Mouse (Mus musculus) mouse embryonic stem cell (cell line): Measurements from ENCODE around the gene Ltbp1.
"Not testable (repeated sequence)": the region's sequence is repeated elsewhere in the genome, so short reads cannot be mapped to it uniquely, and the experiment has no call there.

Experiments used
- in situ Hi-C, 2 experiments: fragments of 300-500 bp; cut with MboI; formaldehyde crosslinking; loops; 1 replicate in 1 of 2; 3 replicates in 1 of 2; pipeline ENCODE4 v1.14.3; 2019 to 2020; ENCODE audit warnings: low sequenced_read_pairs in 2 of 2, low pct_unique_long_range_greater_than_20kb in 1 of 2, mixed read lengths in 1 of 2; ENCODE audit not compliant: unreplicated experiment in 1 of 2

The Ltbp1 gene

DNA sequence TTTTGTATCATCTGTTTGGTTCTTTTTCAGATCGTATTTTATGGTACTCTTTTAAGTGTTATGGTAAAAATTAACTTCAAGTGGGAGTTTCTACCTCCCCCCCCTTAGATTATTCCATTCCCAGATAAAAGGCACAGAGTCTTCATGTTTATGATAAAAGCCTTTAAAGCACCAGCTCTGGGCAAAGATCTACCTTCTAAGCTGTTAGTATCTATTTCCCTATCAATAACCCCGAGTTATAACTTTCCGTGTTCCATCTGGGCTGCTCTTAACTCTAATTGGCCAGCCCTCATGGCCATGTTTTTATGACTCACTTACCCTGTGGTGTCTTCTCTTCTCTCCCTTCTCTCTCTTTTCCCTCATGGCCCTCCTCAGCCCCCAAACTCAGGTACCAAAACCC, 88.2 kb downstream of the Ltbp1 start:
- in situ Hi-C loops = no loop called here

DNA sequence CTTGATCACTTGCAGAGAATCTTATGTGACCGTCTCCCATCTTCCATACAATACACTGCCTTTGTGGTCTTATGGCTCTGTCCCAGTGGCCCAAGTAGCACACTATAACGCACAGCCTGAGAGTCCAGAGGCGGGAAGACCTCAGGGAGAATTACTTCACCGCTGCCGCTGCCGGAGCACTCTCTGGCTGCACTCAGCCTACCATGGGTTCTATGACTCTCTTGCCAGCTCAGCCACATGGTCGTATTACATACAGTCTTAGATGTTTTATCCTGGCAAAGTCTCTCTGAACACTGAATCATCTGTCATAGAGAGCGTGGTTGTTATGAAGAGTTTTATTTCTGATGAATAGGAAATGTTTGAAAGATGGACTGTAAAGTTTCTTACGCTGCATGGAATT, 89.2 kb downstream of the Ltbp1 start:
- in situ Hi-C loops = no loop called here

DNA sequence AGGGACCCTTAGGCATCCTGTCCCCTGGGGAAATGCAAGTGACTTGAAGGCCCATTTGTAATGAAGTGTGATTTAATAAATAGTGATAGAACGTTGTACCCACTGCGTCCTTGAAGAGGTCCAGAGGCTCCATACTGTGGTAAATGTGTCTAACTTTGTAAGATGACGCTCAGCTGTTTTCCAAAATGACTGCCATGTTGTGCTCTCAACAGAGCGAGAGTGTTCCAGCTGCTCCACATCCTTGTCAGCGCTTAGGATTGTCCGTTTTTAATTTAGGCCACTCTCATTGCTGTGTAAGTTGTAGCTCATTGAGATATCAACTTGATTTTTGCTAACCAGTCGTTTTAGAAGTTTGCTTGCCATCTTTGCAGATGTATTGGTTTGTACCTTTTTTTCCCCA, 91.4 kb downstream of the Ltbp1 start:
- in situ Hi-C loops = no loop called here

DNA sequence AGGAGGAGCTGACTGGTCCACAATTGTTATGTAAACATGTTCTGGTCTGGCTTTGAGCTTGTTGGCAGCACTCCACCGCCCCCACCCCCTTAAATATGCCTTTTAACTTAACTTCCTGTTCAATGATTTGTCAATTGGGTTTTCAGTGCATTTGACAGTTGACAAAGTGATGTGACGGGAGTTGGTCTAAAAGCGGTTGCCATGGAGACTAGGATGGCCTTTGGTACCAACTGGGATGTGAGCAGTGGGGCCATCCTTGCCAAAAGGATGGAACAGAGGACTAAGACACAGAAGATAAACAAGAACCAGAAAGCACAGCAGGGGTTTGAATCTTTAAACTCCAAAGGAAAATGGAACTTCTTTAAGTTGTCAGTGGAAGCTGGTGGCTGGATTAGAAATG, 92.0 kb downstream of the Ltbp1 start:
- in situ Hi-C loops = no loop called here

DNA sequence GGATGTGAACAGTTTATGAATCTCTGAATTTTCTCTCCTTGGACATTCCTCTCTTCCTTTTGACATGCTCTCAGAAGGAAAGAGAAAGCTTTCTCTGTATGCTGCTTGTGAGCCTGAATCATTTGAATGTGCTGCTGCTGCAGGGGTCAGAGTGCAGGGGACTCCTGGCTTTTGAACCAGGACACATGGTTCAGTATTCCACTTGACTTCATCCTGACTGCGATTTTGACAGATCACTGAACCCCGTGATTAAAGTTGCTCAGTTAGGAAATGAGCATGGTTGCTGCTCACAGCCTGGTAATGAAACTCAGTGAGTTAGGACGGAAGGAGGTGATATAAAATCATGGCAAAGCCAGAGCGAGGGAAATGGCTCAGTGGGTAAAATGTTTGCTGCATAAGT, 95.8 kb downstream of the Ltbp1 start:
- in situ Hi-C loops = no loop called here

DNA sequence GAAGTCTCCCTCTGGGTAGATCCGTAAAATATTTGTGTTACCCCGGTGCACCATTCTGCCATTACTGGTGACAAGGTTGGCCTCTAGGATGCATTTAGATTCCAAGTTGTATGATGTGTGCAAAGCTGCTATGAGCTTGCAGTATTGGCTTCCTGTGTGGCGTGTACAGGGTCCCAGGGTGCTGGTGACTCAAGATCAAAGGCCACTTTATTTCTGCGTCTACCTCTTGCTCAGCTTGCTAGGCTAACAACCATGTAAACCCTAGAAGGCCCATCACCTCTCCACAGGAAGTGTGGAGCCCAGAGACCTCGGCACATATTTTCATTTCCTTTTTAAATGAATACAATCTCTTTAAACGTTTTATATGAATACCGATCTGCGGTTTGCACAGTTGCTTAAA, 96.6 kb downstream of the Ltbp1 start:
- in situ Hi-C loops = no loop called here

DNA sequence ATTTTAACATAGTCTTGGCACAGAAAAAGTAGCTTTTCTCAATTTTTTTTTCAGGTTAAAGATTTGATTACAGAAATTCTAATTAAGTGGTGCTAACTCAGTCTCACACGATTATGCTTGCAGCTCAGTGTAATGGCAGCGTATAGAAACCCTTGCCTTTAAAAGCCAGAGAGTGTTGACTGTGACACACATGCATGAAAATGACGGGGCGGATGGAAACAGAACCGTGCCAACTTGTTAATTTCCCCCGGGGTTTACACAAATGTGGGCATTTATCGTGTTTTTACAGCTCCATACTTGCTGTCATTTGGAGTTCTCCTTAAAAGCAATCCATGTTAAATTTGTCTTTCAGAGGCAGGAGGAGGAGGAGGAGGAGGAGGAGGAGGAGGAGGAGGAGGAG, 102.0 kb downstream of the Ltbp1 start:
- in situ Hi-C loops = no loop called here

DNA sequence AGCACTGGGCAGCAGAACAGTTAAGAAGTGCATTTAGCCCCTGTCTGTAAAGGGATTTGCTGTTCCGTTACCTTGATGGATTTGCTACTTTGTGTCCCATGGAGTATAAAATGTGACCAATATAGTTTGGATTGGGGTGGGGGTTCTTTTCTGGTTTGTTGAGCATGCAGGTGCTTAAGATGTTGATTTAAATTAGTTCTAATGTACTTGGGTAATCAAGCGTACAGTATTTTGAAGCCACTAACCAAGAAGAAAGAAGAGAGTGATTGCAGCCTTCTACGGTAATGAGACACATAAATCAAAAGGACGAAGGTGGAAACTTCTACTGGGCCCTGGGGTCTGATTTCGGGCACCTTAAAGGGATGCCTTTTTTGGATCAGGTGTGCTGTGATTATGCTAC, 102.5 kb downstream of the Ltbp1 start:
- in situ Hi-C loops = no loop called here

DNA sequence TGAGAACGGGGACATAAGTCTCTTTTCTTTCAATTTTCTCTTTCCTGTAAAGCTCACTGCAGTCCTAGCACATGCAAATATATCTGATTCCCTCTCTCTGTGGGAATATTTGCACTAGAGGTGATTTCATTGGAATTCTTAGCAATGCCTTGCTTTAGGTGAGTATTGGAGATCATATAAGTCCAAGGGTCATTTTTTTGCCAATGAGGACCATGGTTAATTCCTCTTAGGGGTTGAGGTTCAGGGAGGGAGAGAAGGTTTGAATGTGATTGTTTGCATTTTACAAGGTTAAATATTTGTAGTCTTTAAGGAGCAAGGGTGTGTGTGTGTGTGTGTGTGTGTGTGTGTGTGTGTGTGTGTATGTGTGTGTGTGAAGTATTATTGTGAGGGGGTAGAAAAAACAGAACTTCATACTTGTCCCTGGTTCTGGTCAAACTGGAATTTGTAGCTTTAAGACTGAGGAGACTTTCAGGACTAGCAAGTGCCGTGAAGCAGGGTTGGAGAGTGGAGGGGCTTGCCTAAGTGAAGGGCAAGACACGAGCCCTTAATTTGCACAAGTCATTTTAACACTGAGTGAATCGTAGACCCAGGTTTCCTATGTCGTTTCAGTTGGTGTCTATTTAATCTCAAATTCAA, 103.8 kb downstream of the Ltbp1 start:
- in situ Hi-C loops = no loop called here

DNA sequence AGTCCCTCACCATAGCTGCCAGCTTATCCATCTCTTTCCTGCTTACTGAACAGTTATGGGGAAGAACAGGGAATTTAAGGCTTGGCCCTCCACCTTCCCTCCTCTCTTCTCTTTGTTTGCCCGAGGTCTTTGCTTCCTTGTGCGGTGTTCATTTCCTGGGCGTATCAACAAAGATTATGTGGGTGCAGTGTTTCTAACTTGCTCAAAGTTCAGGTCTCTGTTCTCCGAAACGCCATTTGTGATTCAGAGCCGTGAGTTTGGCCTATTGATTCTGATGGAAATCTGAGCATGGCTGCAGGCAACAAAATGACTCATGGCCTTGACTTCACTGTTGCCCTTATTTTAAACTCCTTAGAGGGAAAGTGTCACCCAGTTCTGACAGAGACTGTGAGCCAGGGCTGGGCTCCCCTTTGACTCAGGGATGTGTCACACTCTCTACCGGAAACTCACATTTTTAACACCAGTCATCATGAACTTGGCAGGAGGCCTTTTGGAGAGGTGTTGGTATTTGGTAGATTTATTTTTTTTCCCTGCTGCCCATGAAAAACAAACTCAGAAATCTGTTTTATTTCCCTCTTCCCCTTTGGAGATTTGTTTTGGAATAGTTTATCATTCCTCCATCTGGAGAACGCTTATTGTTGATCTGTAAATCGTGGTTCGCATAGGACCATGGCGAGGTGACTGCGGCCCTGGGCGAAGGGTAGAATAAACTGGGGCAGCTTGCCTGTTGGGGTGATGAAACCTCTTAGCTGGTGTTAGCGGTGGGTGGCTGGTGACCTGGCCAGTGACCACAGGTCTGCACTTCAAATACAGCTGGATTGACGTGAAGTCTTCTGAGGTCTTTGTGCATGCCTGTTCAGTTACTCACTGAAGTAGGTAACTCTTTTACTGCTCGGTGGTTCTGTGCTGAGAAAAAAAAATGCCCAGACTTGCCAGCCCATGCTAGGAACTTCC, 105.2 kb downstream of the Ltbp1 start:
- in situ Hi-C loops = no loop called here

DNA sequence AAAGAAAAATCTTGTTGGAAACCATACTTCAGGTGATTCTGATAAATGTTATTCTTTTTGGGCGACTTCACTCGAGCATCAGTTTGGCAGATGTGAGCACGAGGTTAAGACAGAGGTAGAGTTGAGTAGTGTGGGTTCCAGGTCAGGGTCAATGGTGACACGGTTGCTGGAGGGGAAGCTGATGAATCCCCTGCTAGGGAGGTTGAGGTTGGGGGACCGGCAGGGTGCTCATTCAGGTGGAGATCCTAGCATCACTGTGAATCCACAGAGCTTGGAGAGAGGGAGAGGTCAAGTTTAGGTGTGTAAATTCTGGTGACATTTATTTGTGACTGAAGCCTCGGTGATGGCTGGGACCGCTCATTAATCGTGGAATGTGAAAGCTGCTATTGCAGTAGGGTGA, 110.2 kb downstream of the Ltbp1 start:
- in situ Hi-C loops = no loop called here

DNA sequence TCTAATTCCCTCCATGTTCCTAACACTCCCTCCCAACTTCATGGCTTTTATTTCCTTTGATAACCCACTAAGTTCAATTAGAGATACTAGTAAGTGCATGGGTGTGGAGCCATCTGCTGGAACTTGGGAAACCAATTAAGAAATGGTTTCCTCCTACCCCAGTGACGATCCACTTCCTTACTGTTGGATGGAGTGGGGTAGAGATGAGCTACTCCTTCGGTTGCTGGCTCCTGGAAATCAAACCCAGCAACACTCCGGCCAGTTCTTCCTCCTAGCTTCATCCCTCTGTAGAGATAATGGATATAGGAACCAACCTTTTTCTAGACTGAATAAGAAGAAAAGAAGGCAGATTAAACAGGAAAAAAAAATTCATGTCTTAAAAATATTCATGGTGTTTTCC, 113.5 kb downstream of the Ltbp1 start:
- in situ Hi-C loops = no loop called here

DNA sequence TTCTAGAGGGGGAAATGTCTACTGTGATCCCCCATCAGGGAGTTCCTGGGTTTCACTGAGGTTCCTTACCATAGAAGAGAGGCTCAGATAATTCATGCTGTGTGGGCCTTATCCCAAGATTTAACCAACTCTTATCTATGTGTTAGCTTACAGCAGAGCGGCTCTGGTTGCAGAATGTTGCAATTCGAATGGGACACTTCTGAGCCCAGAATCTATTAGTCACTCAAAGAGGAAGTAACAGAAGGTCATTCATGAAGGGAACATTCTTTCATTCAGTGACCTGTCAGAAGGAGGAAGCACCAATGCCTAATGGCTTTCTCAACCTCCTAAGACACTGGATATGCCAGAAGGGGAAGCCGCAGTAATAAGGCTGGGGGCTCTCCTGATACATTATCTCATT, 114.1 kb downstream of the Ltbp1 start:
- in situ Hi-C loops = no loop called here

DNA sequence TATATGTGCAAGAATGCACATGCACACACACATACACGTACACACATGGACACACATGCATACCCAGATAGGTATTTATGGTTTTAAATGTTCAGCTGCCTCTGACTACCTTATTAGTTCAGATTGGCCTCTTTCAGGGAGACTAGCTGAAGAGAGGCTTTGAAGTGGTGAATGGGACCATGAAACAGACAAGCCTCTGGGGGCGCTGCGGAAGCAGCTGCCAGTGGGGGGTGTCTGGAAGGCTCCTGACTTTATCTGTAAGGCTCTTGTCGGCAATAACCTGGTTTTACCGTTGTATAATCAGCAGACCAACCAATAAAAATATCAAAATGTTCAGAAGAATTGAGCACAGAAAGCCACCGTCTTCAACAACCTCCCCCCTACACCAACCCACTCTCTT, 114.7 kb downstream of the Ltbp1 start:
- in situ Hi-C loops = loop anchor here in 1 of 2 experiments (10.0 kb wide), 1 partner anchor 245 kb away; no protein-coding TSS in a partner anchor

DNA sequence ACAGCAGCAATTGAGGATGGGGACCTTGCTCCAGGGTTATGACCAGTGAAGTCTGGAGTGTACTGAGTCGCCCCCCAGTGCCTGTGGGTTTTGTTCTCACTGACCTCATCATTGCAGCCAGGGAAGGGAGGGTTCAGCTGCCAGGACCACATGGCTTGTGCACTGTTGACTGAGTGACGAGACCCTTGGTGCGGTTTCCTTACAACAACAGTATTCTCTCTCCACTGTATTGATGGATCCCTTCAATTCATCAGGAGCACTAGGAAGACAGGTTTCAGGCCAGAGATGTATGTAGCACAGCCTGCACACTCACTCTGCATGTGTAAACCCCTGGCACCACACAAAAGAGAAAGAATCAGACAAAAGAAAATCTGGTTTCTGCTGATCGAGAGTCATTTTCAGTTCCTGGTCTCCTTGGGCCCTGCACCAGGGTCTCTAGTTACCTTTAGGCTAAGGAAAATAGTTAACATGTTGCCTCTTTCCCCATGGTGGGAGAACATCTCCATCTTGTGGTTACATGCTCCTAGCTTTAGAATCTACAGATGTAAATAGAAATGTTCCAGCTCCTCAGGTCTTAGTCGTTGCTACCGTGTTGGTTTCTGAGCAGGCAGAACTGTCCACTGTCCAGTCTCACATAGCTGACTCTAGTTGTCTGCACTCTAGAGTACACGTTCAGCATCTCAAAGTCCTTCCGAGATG, 117.4 kb downstream of the Ltbp1 start:
- in situ Hi-C loops = loop anchor here in 1 of 2 experiments (10.0 kb wide), 1 partner anchor 242 kb away; no protein-coding TSS in a partner anchor

DNA sequence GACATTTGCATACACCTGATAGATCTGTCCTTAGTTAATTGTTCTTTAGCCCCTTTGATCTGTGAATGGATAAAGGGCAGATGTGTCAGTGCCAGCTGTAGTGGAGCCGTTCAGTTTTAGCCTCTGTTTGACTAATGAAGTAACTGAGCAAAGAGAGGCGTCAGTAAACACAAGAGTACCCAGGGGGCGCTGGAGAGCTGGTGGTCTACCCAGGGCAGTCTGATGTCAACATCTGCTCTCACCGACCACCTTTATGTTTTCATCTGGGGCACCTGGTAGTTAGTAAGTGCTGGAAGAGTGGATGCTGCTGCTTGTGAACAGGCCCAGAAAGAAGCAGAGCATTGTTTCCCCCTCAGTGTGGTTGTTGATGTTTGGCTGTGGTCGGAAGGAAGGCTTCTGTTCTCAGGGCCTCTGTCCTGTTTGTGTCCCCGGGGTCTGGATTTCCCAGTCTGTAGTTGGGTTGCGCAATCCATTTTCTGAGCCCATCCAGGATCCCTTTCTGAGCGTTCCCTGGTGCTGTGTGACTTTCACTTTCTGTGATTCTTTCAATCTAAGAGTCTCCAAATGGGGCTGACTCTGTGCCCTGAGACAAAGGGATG, 123.1 kb downstream of the Ltbp1 start:
- in situ Hi-C loops = loop anchor here in 1 of 2 experiments (10.0 kb wide), 1 partner anchor 236 kb away; no protein-coding TSS in a partner anchor

DNA sequence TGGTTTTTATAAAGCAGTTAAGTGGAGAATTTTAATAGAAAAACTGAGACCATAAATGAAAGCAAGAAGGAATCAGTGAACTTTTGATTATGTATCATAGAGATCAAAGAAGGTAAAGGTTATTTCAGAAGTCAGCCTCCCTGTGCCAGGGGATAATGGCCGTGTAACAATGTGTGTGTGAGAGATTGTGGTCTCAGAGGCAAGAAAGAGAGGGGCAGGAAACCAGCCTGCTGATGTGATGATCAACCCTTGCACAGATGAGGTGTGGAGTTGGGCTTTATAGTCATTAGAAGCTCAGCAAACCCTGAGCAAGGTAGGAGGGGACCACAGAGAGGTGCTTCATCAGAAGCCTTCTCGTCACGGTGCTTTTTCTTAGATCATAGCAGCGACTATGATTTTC, 128.6 kb downstream of the Ltbp1 start:
- in situ Hi-C loops = no loop called here

DNA sequence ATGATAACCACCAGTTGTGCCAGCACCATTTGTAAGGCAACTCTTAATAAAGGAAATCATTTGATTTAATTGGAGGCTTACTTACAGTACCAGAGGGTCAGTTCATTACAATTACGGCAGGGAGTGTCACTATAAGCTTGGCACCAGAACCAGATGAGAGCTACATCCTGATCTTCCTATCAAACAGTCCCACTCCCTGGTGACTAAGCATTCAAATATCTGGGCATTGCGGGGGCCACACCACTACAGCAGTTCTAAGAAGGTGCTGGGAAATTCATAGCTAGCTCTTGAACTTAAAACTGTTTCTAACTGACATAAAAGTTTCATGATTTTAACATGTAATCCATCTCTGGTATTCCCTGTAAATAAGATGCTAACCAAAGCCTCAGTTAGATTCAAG, 134.4 kb downstream of the Ltbp1 start:
- in situ Hi-C loops = no loop called here

DNA sequence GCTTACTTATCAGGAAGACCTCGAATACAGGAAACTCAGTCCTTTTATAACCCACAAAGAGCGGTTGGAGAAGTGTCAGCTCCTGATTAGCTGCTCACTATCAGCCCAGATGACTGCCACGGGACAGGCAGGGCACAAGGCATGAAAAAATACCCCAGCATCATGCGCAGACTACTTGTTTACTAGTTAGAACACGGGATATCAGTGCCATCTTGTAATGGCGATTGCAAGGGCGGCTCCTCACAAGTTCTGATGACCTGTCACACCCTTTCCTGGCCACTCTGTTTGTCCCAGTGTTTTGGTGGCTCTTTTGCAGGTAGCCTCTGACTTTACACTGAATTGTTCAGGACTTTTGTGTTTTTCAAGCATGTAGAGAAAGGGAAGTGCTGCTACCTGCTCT, 137.5 kb downstream of the Ltbp1 start:
- in situ Hi-C loops = not testable (repeated sequence)
